Mouse (Mus musculus): ENCODE results near the gene Ribc1. TPM values are rescaled to one million over a fixed set of nuclear protein-coding genes. Genes with fewer than 3 reads are reported as not detected.
A peak's percentile ranks its signal among the peaks of the same experiment; 100 is the strongest.

The Ribc1 gene
- under 1 TPM; 0.54 to 0.75 TPM for total RNA-seq (2021)
- long read RNA-seq, experiment 1, partial matches to known transcripts: 1 of 2 reads
- long read RNA-seq, experiment 1, other reads (novel, unspliced or antisense): 1 of 2 reads
- long read RNA-seq, experiment 2, partial matches to known transcripts: 0 of 1 reads
- long read RNA-seq, experiment 2, other reads (novel, unspliced or antisense): 0 of 1 reads

- DNase-seq (ENCODE audit: low spot score in 2 of 2): peak; percentile 68 to 88
These were observed at the start of gene Ribc1, which contains the start of gene Smc1a for GRCm38 (mm10) chrX:152016151-152017145. Gene Ribc1, minus strand, starts transcription at chrX:152016295. Gene Smc1a, plus strand, starts transcription at chrX:152016428.

- DNase-seq (ENCODE audit: low spot score in 2 of 2): no peak
These were observed 49.6 kb upstream of the Ribc1 start for GRCm38 (mm10) chrX:152065674-152066073.

- DNase-seq (ENCODE audit: low spot score in 2 of 2): no peak
These were observed 38.0 kb upstream of the Ribc1 start for GRCm38 (mm10) chrX:152054094-152054493.

- DNase-seq (ENCODE audit: low spot score in 2 of 2): no peak
These were observed 36.5 kb upstream of the Ribc1 start for GRCm38 (mm10) chrX:152052546-152052945.

GRCm38 (mm10) chrX:152047230-152047629, 31.1 kb upstream of the Ribc1 start:
- DNase-seq (ENCODE audit: low spot score in 2 of 2): no peak

GRCm38 (mm10) chrX:152039865-152040264, 23.8 kb upstream of the Ribc1 start:
- DNase-seq (ENCODE audit: low spot score in 2 of 2): no peak

GRCm38 (mm10) chrX:152019294-152019693, 3.2 kb upstream of the Ribc1 start:
- DNase-seq (ENCODE audit: low spot score in 2 of 2): no peak

- DNase-seq (ENCODE audit: low spot score in 2 of 2): no peak
These were observed 1.1 kb upstream of the Ribc1 start for GRCm38 (mm10) chrX:152017186-152017585.

GRCm38 (mm10) chrX:152015752-152016150, 344 bp downstream of the Ribc1 start:
- no peak for DNase-seq (ENCODE audit: low spot score in 2 of 2)

GRCm38 (mm10) chrX:152007863-152008262, 8.2 kb downstream of the Ribc1 start:
- no peak for DNase-seq (ENCODE audit: low spot score in 2 of 2)

GRCm38 (mm10) chrX:152002865-152003264, 13.2 kb downstream of the Ribc1 start:
- no peak for DNase-seq (ENCODE audit: low spot score in 2 of 2)

GRCm38 (mm10) chrX:152001737-152002710, 14.1 kb downstream of the Ribc1 start, which contains the start of gene Hsd17b10:
Gene Hsd17b10, plus strand, starts transcription at chrX:152001845.
- DNase-seq (ENCODE audit: low spot score in 2 of 2): peak; percentile 57 to 78

- DNase-seq (ENCODE audit: low spot score in 2 of 2): no peak
These were observed 14.9 kb downstream of the Ribc1 start for GRCm38 (mm10) chrX:152001182-152001684.

GRCm38 (mm10) chrX:151999006-151999710, 16.9 kb downstream of the Ribc1 start:
- DNase-seq (ENCODE audit: low spot score in 2 of 2): no peak

Other genes with a start within 250 kb of the Ribc1 start
- gene Huwe1, start 215.5 kb downstream of the Ribc1 start, total RNA-seq (2021): 100 to 1,000 TPM; 146 to 152 TPM
- gene Hsd17b10, start 14.4 kb downstream of the Ribc1 start, total RNA-seq (2021): 100 to 1,000 TPM in 1 of 2 experiments, 10 to 100 TPM in 1; 99.6 to 102 TPM
- gene Smc1a, start 133 bp upstream of the Ribc1 start, total RNA-seq (2021): 10 to 100 TPM; 50.3 to 59.5 TPM
- 10 to 100 TPM; 18.0 to 18.9 TPM for gene Iqsec2, start 128.0 kb upstream of the Ribc1 start, total RNA-seq (2021)
- 10 to 100 TPM; 33.8 to 49.2 TPM for gene Kdm5c, start 216.7 kb upstream of the Ribc1 start, total RNA-seq (2021)